Mouse (Mus musculus) heart, embryonic 15.5 days (tissue): ENCODE data around the gene Olfr610. TPM values are rescaled to one million over a fixed set of nuclear protein-coding genes. Genes with fewer than 3 reads are reported as not detected.
"Not testable (repeated sequence)": the region's sequence is repeated elsewhere in the genome, so short reads cannot be mapped to it uniquely, and the experiment has no call there.

Experiments used
- ATAC-seq: fragments of 200-750 bp; cut with Nextera tagmentation; replicated peaks from 2 replicates; pipeline ENCODE4 v1.8.0; 2017; ENCODE audit warnings: low read depth, moderate TSS enrichment; ENCODE audit not compliant: insufficient number of reproducible peaks, insufficient read depth, low FRiP score
- H3K27ac ChIP-seq: fragments of 300-500 bp; sonication (generic); 2 replicates; pipeline ENCODE4 v1.5.1; 2015; ENCODE audit warnings: mild to moderate bottlenecking, inconsistent platforms
- H3K27me3 ChIP-seq: fragments of 300-500 bp; sonication (generic); 2 replicates; pipeline ENCODE4 v1.6.1; 2015; ENCODE audit warnings: inconsistent platforms
- H3K36me3 ChIP-seq: fragments of 300-500 bp; sonication (generic); 2 replicates; pipeline ENCODE4 v1.6.1; 2015; ENCODE audit warnings: mild to moderate bottlenecking, inconsistent platforms
- H3K4me1 ChIP-seq: fragments of 300-500 bp; sonication (generic); replicated peaks from 2 replicates; pipeline ENCODE4 v1.6.1; 2015; ENCODE audit warnings: inconsistent platforms
- H3K4me2 ChIP-seq: fragments of 300-500 bp; sonication (generic); 2 replicates; pipeline ENCODE4 v1.6.1; 2015; ENCODE audit warnings: inconsistent platforms, mild to moderate bottlenecking, moderate library complexity
- H3K4me3 ChIP-seq: fragments of 300-500 bp; sonication (generic); 2 replicates; pipeline ENCODE4 v1.5.1; 2015; ENCODE audit warnings: mild to moderate bottlenecking, inconsistent platforms
- H3K9ac ChIP-seq: fragments of 300-500 bp; sonication (generic); 2 replicates; pipeline ENCODE4 v1.6.1; 2015; ENCODE audit warnings: mild to moderate bottlenecking, inconsistent platforms
- H3K9me3 ChIP-seq: fragments of 300-500 bp; sonication (generic); replicated peaks from 2 replicates; pipeline ENCODE4 v1.6.1; 2016; ENCODE audit warnings: inconsistent platforms
- WGBS: fragments of 180-500 bp; shearing (Covaris S2); methylation state at CpG from one replicate; pipeline ENCODE4 v1.1.7; 2015; ENCODE audit warnings: mixed read lengths; 5-methylcytosine and 5-hydroxymethylcytosine counted together
- polyA plus RNA-seq: library from polyadenylated mRNA; unstranded; fragments of >200 nt; fragmentation: Nextera tagmentation; extraction: Ambion mirVana; gene quantifications from 2 replicates; pipeline ENCODE4 v1.2.1, GENCODE M21; 2015

Gene Olfr610
- polyA plus RNA-seq: not detected in 2 replicates

DNA sequence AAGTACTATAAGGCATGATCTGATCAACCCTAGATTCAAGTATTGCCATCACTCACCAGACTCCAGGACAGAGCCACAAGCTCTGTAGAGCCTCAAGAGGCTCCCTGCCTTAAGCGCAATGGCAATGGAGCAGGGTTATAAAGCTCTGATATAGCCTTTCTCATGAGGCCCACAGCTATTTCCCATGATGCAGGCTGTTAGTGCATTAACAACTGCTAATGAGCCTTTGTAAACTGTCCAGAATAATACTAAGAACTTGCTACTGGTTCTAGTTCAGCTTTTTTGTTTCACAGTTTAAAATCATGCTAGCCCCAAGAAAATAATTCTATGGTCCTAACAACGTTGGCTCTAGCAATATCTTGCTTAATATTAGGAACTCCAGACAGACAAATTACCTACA is at the start of gene Olfr610:
TSS of gene Olfr610 (minus strand) at position 101 of the 400 bp plus-strand sequence.
- Histone ChIP-seq H3K4me3 (no peak within 1 kb of the TSS), H3K9me3 (no peaks in the 10 kb centered on the region), H3K9ac (no peak within 1 kb of the TSS), H3K36me3 (no peaks in the 10 kb centered on the region), H3K27me3 (no peaks in the 10 kb centered on the region), H3K27ac (no peak within 1 kb of the TSS), H3K4me1 (no peaks in the 10 kb centered on the region), H3K4me2 (no peak within 1 kb of the TSS)
- WGBS: 78% methylated on average over 2 of the region's 2 CpGs
- no peak for ATAC-seq

DNA sequence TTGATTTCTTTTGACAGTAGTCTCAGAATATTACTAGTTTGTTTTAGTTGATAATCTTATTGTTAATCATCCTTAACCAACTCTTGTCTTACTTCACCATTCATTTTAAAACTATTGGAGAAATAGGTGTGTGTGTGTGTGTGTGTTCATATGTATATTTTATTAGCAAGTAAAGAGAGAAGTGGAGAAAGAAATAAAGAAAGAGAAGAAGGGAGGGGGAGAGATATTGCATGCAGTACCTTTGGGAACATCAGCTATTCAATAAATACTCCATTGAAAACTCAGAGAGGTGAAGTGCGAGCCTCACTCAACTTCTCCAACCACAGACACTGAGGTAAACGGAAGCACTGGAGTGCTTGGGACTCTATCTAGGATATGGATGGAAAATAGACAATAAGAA is 43.9 kb upstream of the Olfr610 start, which contains the start of gene Olfr615:
TSS of gene Olfr615 (plus strand) at position 301 of the 400 bp plus-strand sequence.
- Histone ChIP-seq H3K36me3 (no peaks in the 10 kb centered on the region), H3K27me3 (no peaks in the 10 kb centered on the region), H3K4me3 (no peak within 1 kb of the TSS), H3K9ac (no peak within 1 kb of the TSS), H3K9me3 (no peaks in the 10 kb centered on the region), H3K4me1 (no peaks in the 10 kb centered on the region), H3K4me2 (no peak within 1 kb of the TSS), H3K27ac (no peak within 1 kb of the TSS)
- 78% methylated on average over 2 of the region's 2 CpGs for WGBS
- ATAC-seq: no peak

GRCm38 (mm10) chr7:103547774-103548173 is 35.9 kb upstream of the Olfr610 start, which contains the start of gene Olfr613:
Olfr613 (plus strand) TSS chr7:103548074.
- Histone ChIP-seq H3K9ac (no peak within 1 kb of the TSS), H3K4me1 (no peaks in the 10 kb centered on the region), H3K27me3 (no peaks in the 10 kb centered on the region), H3K27ac (no peak within 1 kb of the TSS), H3K4me2 (no peak within 1 kb of the TSS), H3K4me3 (no peak within 1 kb of the TSS), H3K36me3 (no peaks in the 10 kb centered on the region), H3K9me3 (no peaks in the 10 kb centered on the region)
- ATAC-seq: no peak
- WGBS: 68% methylated on average over 2 of the region's 2 CpGs

DNA sequence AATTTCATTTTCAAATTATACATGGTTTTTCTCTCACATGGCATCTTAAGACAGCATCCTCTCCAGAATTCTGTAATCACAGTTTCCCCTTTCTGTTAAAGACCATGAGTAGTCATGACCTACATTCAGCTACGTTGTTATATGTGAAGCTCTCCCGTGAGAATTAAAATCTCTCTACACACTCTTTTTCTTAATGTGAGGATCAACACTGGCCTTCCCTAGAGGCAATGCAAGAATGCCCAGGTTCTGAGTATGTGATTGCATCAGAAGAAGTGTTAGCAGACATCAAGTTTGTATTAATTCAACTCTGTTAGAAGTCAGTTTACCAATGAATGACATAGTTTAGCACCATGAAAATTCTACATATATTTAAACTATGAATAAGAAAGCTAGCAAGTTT is 30.7 kb upstream of the Olfr610 start, which contains the start of gene Olfr612:
TSS of gene Olfr612 (minus strand) at position 101 of the 400 bp plus-strand sequence.
- not testable (repeated sequence) for H3K4me2 ChIP-seq, ATAC-seq, H3K9me3 ChIP-seq, H3K9ac ChIP-seq, H3K4me1 ChIP-seq, H3K36me3 ChIP-seq, H3K4me3 ChIP-seq, H3K27ac ChIP-seq, H3K27me3 ChIP-seq
- 71% methylated on average over 2 of the region's 2 CpGs for WGBS

- H3K9ac ChIP-seq, H3K9me3 ChIP-seq, H3K4me1 ChIP-seq, H3K4me3 ChIP-seq, H3K36me3 ChIP-seq, H3K27ac ChIP-seq, H3K27me3 ChIP-seq, H3K4me2 ChIP-seq, ATAC-seq: not testable (repeated sequence)
- 43% methylated on average over 1 of the region's 1 CpGs for WGBS
Measured at GRCm38 (mm10) chr7:103520746-103521145, 8.8 kb upstream of the Olfr610 start, which contains the start of gene Olfr611. Olfr611 (minus strand) TSS chr7:103520846.

GRCm38 (mm10) chr7:103497962-103498361 is 14.0 kb downstream of the Olfr610 start, which contains the start of gene Olfr609:
Olfr609 (minus strand) TSS chr7:103498062.
- Histone ChIP-seq H3K9me3 (no peaks in the 10 kb centered on the region), H3K27me3 (no peaks in the 10 kb centered on the region), H3K36me3 (no peaks in the 10 kb centered on the region), H3K27ac (no peak within 1 kb of the TSS), H3K9ac (no peak within 1 kb of the TSS), H3K4me3 (no peak within 1 kb of the TSS), H3K4me2 (no peak within 1 kb of the TSS), H3K4me1 (no peaks in the 10 kb centered on the region)
- ATAC-seq: no peak
- WGBS: 55% methylated on average over 1 of the region's 1 CpGs

- H3K36me3 ChIP-seq, H3K27ac ChIP-seq, H3K9me3 ChIP-seq, H3K4me3 ChIP-seq, H3K9ac ChIP-seq, ATAC-seq, H3K4me2 ChIP-seq, H3K27me3 ChIP-seq, H3K4me1 ChIP-seq: not testable (repeated sequence)
- WGBS: 85% methylated on average over 9 of the region's 9 CpGs
Measured at GRCm38 (mm10) chr7:103477106-103477505, 34.8 kb downstream of the Olfr610 start.

- no peaks in the 10 kb centered on the region for H3K36me3 ChIP-seq
- H3K9me3 ChIP-seq: no peaks in the 10 kb centered on the region
- H3K9ac ChIP-seq: no peak within 1 kb of the TSS
- no peak for ATAC-seq
- H3K4me1 ChIP-seq: no peaks in the 10 kb centered on the region
- no peak within 1 kb of the TSS for H3K4me3 ChIP-seq
- no peak within 1 kb of the TSS for H3K4me2 ChIP-seq
- H3K27ac ChIP-seq: no peak within 1 kb of the TSS
- no peaks in the 10 kb centered on the region for H3K27me3 ChIP-seq
Measured at GRCm38 (mm10) chr7:103469577-103469976, 42.3 kb downstream of the Olfr610 start, which contains the start of gene Olfr608. Olfr608 (plus strand) TSS chr7:103469877.

DNA sequence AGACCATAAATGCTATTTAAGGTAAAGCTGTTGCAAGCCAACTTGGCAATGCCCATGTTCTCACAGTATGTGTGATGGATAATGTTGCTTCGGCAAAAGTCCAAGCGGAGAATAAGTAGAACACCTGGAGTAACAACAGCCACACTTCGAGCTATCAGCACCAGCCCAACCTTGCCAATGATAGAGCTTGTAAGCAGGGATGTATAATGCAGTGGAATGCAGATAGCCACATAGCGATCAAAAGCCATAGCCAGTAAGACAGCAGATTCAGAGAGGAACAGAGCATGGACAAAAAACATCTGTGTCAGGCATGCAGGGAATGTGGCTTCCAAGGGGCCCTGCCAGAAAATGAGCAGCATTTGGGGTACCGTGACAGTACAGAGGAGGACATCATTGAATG is 51.3 kb downstream of the Olfr610 start:
- peak overlapping the region; percentile 22; the same call in 1 of the 2 replicates for H3K4me3 ChIP-seq

More for the DNA sequence above, 51.3 kb downstream of the Olfr610 start:
- no peaks in the 10 kb centered on the region for H3K9me3 ChIP-seq
- ATAC-seq: peak; percentile 86
- H3K36me3 ChIP-seq: no peaks in the 10 kb centered on the region
- H3K27me3 ChIP-seq: no peaks in the 10 kb centered on the region
- 48% methylated on average over 5 of the region's 5 CpGs for WGBS
- H3K27ac ChIP-seq: peak overlapping the region; percentile 60
- H3K9ac ChIP-seq: no peak overlapping the region
- peak overlapping the region; percentile 8; the same call in 1 of the 2 replicates for H3K4me2 ChIP-seq
- H3K4me1 ChIP-seq: no peaks in the 10 kb centered on the region

Other genes starting within 250 kb of the Olfr610 start
- not detected in 2 replicates for gene Olfr596, start 206.5 kb downstream of the Olfr610 start, polyA plus RNA-seq
- not detected in 2 replicates for gene Olfr597, start 195.8 kb downstream of the Olfr610 start, polyA plus RNA-seq
- not detected in 2 replicates for gene Olfr598, start 188.6 kb downstream of the Olfr610 start, polyA plus RNA-seq
- not detected in 2 replicates for gene Olfr599, start 176.2 kb downstream of the Olfr610 start, polyA plus RNA-seq
- not detected in 2 replicates for gene Olfr600, start 162.5 kb downstream of the Olfr610 start, polyA plus RNA-seq
- not detected in 2 replicates for gene Olfr601, start 149.5 kb downstream of the Olfr610 start, polyA plus RNA-seq
- not detected in 2 replicates for gene Olfr603, start 125.9 kb downstream of the Olfr610 start, polyA plus RNA-seq
- gene Usp17lc, start 97.0 kb downstream of the Olfr610 start, polyA plus RNA-seq: not detected in 2 replicates
- not detected in 2 replicates for gene Olfr605, start 66.7 kb downstream of the Olfr610 start, polyA plus RNA-seq
- not detected in 2 replicates for gene Olfr606, start 63.1 kb downstream of the Olfr610 start, polyA plus RNA-seq
- gene Olfr607, start 48.0 kb downstream of the Olfr610 start, polyA plus RNA-seq: 0.31 and 0.47 TPM in 2 replicates
- gene Olfr608, start 42.2 kb downstream of the Olfr610 start, polyA plus RNA-seq: 0.52 and 0.59 TPM in 2 replicates
- gene Olfr609, start 14.1 kb downstream of the Olfr610 start, polyA plus RNA-seq: 0.04 and 0.19 TPM in 2 replicates
- not detected in 2 replicates for gene Olfr611, start 8.7 kb upstream of the Olfr610 start, polyA plus RNA-seq
- not detected in 2 replicates for gene Olfr612, start 30.6 kb upstream of the Olfr610 start, polyA plus RNA-seq
- not detected in 2 replicates for gene Olfr613, start 36.0 kb upstream of the Olfr610 start, polyA plus RNA-seq
- gene Olfr615, start 44.0 kb upstream of the Olfr610 start, polyA plus RNA-seq: not detected in 2 replicates
- gene Olfr616, start 57.0 kb upstream of the Olfr610 start, polyA plus RNA-seq: not detected in 2 replicates
- not detected in 2 replicates for gene Olfr617, start 60.9 kb upstream of the Olfr610 start, polyA plus RNA-seq
- gene Olfr618, start 78.0 kb upstream of the Olfr610 start, polyA plus RNA-seq: not detected in 2 replicates
- gene Olfr619, start 88.5 kb upstream of the Olfr610 start, polyA plus RNA-seq: not detected in 2 replicates
- gene Olfr620, start 100.4 kb upstream of the Olfr610 start, polyA plus RNA-seq: not detected in 2 replicates
- gene Olfr622, start 130.6 kb upstream of the Olfr610 start, polyA plus RNA-seq: not detected in 2 replicates
- gene Olfr623, start 151.6 kb upstream of the Olfr610 start, polyA plus RNA-seq: not detected in 2 replicates
- gene Olfr624, start 159.1 kb upstream of the Olfr610 start, polyA plus RNA-seq: 0.03 TPM in 2 replicates
- gene Olfr625-ps1, start 170.6 kb upstream of the Olfr610 start, polyA plus RNA-seq: not detected in 2 replicates
- gene Olfr243, start 202.5 kb upstream of the Olfr610 start, polyA plus RNA-seq: not detected in 2 replicates
- gene Olfr628, start 218.3 kb upstream of the Olfr610 start, polyA plus RNA-seq: not detected in 2 replicates
- gene Olfr629, start 232.8 kb upstream of the Olfr610 start, polyA plus RNA-seq: not detected in 2 replicates
- gene Olfr630, start 245.2 kb upstream of the Olfr610 start, polyA plus RNA-seq: not detected in 2 replicates